Mouse (Mus musculus) kidney, postnatal 10 days (tissue): ENCODE measurements at regions not wholly inside any gene's neighbourhood (a gene's known extent, or its start where the extent isn't known, plus 50 kb on each side); places are given as distances from the start of the nearest gene placed in this dataset.

ENCODE experiments used
- DNase-seq: peaks from one replicate; pipeline ENCODE4 v3.0.0; 2021; ENCODE audit warnings: mixed read lengths

DNA sequence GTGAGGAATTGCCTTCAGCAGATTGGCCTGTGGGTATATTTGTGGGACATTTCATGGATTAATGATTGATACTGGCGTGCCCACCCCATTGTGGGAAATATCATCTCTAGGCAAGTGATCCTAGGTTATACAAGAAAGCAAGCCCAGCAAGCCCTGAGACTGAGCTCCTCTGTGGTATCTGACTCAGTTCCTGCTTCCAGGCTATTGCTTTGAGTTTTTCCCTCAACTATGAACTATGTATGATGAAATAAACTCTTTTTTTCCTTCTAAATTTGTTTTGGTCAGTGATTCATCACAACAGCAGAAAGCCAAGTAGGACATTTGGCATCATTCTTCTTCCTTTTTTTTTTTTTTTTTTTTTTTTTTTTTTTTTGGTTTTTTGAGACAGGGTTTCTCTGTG is 119.8 kb downstream of the Tbr1 start:
- DNase-seq: no peak

GRCm38 (mm10) chr2:61938296-61938695 is 108.0 kb upstream of the Slc4a10 start:
- DNase-seq: peak; percentile 27

DNA sequence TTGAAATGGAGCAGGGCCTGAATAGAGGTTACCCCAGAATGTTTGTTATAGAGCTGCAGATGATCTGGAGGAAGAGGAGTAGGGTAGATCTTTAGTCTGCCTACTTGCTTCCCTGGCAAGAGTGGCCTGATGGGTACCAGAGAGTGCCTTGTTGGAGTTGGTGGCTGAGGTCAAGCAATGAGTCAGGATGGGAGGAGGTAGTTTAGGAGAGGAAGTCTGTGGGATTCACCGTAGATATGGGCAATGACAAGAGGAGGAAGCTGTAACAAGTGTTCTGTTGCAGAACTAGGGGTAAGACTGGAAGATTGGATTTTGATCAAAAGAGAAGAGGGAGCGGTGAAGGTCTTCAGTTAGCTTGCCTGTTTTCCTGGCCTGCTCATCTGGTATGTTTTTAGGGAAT is 80.3 kb upstream of the Slc4a10 start:
- DNase-seq: no peak

DNA sequence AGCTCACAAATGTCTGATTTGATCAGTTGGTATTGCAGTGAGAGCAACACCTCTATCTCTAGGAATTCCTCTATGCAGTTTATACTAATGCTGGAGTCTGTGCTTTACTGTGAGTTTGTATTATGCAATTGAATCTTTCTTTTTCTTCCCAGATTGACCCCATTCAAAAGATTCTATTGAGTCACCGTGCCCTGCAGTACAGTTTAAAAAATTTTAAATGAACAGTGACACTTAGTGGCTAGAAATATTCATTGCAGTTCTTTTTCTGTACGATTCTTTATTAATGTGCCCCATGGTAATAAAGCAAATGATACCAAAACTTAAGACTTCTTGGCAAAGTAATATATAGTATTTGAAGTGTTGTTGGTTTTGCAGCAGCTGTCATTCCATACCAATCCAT is 78.5 kb upstream of the Slc4a10 start:
- no peak for DNase-seq

DNA sequence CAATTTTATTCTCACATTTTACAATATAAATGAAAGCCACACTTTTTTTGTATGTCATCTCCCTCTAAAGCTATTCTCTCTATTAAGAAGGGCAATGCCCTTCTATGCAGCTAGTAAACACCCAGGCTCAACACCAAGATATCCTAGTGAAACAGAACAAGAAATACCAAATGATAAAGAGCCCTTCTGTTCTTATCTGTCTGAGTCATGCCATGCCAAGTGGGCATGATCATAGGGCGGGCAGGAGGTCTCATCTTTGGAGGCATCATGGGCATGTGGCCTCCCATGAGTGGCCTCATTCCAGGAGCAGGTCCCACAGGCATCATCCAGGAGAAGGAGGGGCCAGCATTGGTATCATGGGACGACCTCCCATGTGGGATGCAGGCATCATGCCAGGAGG is 76.2 kb upstream of the Slc4a10 start:
- peak; percentile 5 for DNase-seq

DNA sequence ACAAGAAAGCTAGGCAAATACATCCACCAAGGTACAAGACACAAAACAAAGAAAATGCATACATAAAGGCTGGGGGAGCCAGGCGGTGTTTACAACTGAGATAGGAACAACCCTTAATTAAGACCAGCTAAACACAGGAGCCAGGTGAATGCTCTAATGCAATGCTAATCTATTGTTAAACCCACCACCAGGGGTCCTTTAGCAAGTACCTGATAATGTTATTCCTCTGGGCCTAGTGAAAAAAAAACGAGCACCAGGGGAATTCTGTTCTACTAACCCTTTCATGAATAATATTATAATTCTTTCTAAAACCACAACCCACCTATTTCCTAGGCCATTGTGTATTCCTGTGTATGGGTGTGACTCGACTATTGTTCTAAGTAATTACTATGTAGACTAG is 61.5 kb upstream of the Slc4a10 start:
- DNase-seq: no peak

DNA sequence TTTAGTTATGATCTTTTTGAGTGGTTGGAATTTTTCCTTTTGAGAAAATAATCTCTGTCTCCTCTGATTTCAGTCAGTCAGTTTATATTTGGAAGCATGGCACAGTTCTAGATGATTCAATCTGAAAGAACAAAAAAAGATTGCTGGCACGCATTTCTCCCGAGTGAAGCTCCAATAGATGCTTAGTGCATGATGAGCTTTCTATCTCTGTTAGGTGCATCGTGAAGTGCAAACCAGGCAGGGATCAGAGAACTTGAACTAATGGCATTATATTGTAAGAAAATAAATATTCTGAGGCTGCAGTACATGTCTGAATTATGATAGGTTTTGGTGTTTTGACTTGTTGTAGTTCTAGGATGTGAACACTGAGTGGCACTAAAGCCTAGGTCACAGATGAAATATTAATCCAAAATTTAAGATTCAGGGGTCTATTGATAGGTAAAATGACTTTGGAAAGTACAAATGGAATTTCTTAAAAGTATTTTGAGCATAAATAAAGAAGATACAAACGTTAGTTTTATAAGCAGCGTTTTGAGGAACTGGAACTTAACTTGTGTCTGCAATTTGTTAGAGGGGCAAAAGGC is 59.2 kb upstream of the Slc4a10 start:
- DNase-seq: no peak
